Mouse (Mus musculus) adipocyte (in vitro differentiated cells): Measurements from ENCODE around the gene 5730522E02Rik.

Source experiments
- DNase-seq: peaks from one replicate; pipeline ENCODE4 v3.0.0-alpha.2; 2016; ENCODE audit warnings: low spot score

Gene 5730522E02Rik

GRCm38 (mm10) chr11:25813446-25813845, 397.1 kb downstream of the 5730522E02Rik start:
- no peak for DNase-seq

- no peak for DNase-seq
These were observed 422.9 kb downstream of the 5730522E02Rik start for GRCm38 (mm10) chr11:25787691-25788090.

- DNase-seq = no peak
These were observed 438.3 kb downstream of the 5730522E02Rik start for GRCm38 (mm10) chr11:25772231-25772630.

- DNase-seq = no peak
These were observed 439.5 kb downstream of the 5730522E02Rik start for GRCm38 (mm10) chr11:25770991-25771568.

GRCm38 (mm10) chr11:25767584-25768333, 442.8 kb downstream of the 5730522E02Rik start:
- no peak for DNase-seq

- no peak for DNase-seq
These were observed 457.2 kb downstream of the 5730522E02Rik start for GRCm38 (mm10) chr11:25753156-25753899.

GRCm38 (mm10) chr11:25752418-25752817, 458.1 kb downstream of the 5730522E02Rik start:
- no peak for DNase-seq

GRCm38 (mm10) chr11:25747098-25747862, 463.3 kb downstream of the 5730522E02Rik start:
- DNase-seq = no peak

- DNase-seq = no peak
These were observed 466.9 kb downstream of the 5730522E02Rik start for GRCm38 (mm10) chr11:25743664-25744063.

- DNase-seq = no peak
These were observed 473.3 kb downstream of the 5730522E02Rik start for GRCm38 (mm10) chr11:25737255-25737654.

- no peak for DNase-seq
These were observed 481.1 kb downstream of the 5730522E02Rik start for GRCm38 (mm10) chr11:25729476-25729875.

- no peak for DNase-seq
These were observed 494.9 kb downstream of the 5730522E02Rik start for GRCm38 (mm10) chr11:25715447-25716321.

GRCm38 (mm10) chr11:25710559-25710958, 500.0 kb downstream of the 5730522E02Rik start:
- DNase-seq = no peak

- no peak for DNase-seq
These were observed 500.7 kb downstream of the 5730522E02Rik start for GRCm38 (mm10) chr11:25709892-25710291.

- no peak for DNase-seq
These were observed 506.0 kb downstream of the 5730522E02Rik start for GRCm38 (mm10) chr11:25704332-25705168.

- no peak for DNase-seq
These were observed 507.8 kb downstream of the 5730522E02Rik start for GRCm38 (mm10) chr11:25702791-25703190.

GRCm38 (mm10) chr11:25697508-25698193, 512.9 kb downstream of the 5730522E02Rik start:
- no peak for DNase-seq

GRCm38 (mm10) chr11:25696168-25696567, 514.4 kb downstream of the 5730522E02Rik start:
- DNase-seq = no peak

- DNase-seq = no peak
These were observed 525.8 kb downstream of the 5730522E02Rik start for GRCm38 (mm10) chr11:25684731-25685130.

GRCm38 (mm10) chr11:25679856-25680255, 530.7 kb downstream of the 5730522E02Rik start:
- no peak for DNase-seq
